Mouse (Mus musculus): ENCODE data around the gene Alox8. TPM values are rescaled to one million over a fixed set of nuclear protein-coding genes. Genes with fewer than 3 reads are reported as not detected.

Gene Alox8
- polyA plus RNA-seq, 1 experiment from 2014 or later, result 0.15 TPM

- Histone ChIP-seq H3K9me3 (ENCODE audit: control insufficient read depth, low read length) (no peaks in the 10 kb centered on the region), H3K27ac (ENCODE audit: low read length) (no peak overlapping the region), H3K4me2 (ENCODE audit: low read depth, low read length) (peak overlapping the region; percentile 47), H3K9ac (ENCODE audit: low read depth, low read length) (peak overlapping the region; percentile 27; the same call in 1 of the 2 replicates), H3K4me1 (ENCODE audit: control insufficient read depth, insufficient read depth, low read length) (peaks cover 5% of the 10 kb centered on the region; the same call in 1 of the 2 replicates), H3K4me3 (ENCODE audit: low read length) (peak overlapping the region; percentile 31), H3K36me3 (ENCODE audit: control insufficient read depth, insufficient read depth, low read length) (no peaks in the 10 kb centered on the region), H3K27me3 (replicated peaks; ENCODE audit: control insufficient read depth, insufficient read depth, low read length) (peaks cover 11% of the 10 kb centered on the region)
- ATAC-seq, result no peak
- 7% methylated on average over 5 of the region's 5 CpGs for WGBS
Measured at GRCm38 (mm10) chr11:69196766-69197165, 877 bp downstream of the Alox8 start.

GRCm38 (mm10) chr11:69192840-69193239 is 4.8 kb downstream of the Alox8 start:
- Histone ChIP-seq H3K9me3 (ENCODE audit: control insufficient read depth, low read length) (no peaks in the 10 kb centered on the region), H3K27me3 (replicated peaks; ENCODE audit: control insufficient read depth, insufficient read depth, low read length) (peaks cover 11% of the 10 kb centered on the region), H3K36me3 (ENCODE audit: control insufficient read depth, insufficient read depth, low read length) (no peaks in the 10 kb centered on the region), H3K4me1 (ENCODE audit: control insufficient read depth, insufficient read depth, low read length) (peaks cover 5% of the 10 kb centered on the region; the same call in 1 of the 2 replicates), H3K4me3 (ENCODE audit: low read length) (no peak overlapping the region), H3K27ac (ENCODE audit: low read length) (no peak overlapping the region), H3K9ac (ENCODE audit: low read depth, low read length) (no peak overlapping the region), H3K4me2 (ENCODE audit: low read depth, low read length) (no peak overlapping the region)
- 2% methylated on average over 1 of the region's 1 CpGs for WGBS
- no peak for ATAC-seq

GRCm38 (mm10) chr11:69185936-69186335 is 11.7 kb downstream of the Alox8 start:
- Histone ChIP-seq H3K27ac (ENCODE audit: low read length) (no peak overlapping the region), H3K27me3 (replicated peaks; ENCODE audit: control insufficient read depth, insufficient read depth, low read length) (no peaks in the 10 kb centered on the region), H3K9ac (ENCODE audit: low read depth, low read length) (no peak overlapping the region), H3K4me3 (ENCODE audit: low read length) (no peak overlapping the region), H3K36me3 (ENCODE audit: control insufficient read depth, insufficient read depth, low read length) (no peaks in the 10 kb centered on the region), H3K9me3 (ENCODE audit: control insufficient read depth, low read length) (no peaks in the 10 kb centered on the region), H3K4me1 (ENCODE audit: control insufficient read depth, insufficient read depth, low read length) (no peaks in the 10 kb centered on the region), H3K4me2 (ENCODE audit: low read depth, low read length) (no peak overlapping the region)
- WGBS, result 83% methylated on average over 6 of the region's 6 CpGs
- ATAC-seq, result no peak

GRCm38 (mm10) chr11:69185031-69185430 is 12.6 kb downstream of the Alox8 start:
- H3K4me1 ChIP-seq (ENCODE audit: control insufficient read depth, insufficient read depth, low read length), result no peaks in the 10 kb centered on the region
- no peak overlapping the region for H3K4me3 ChIP-seq (ENCODE audit: low read length)
- no peak overlapping the region for H3K4me2 ChIP-seq (ENCODE audit: low read depth, low read length)
- H3K9me3 ChIP-seq (ENCODE audit: control insufficient read depth, low read length), result no peaks in the 10 kb centered on the region
- no peaks in the 10 kb centered on the region for H3K36me3 ChIP-seq (ENCODE audit: control insufficient read depth, insufficient read depth, low read length)
- no peak for ATAC-seq
- no peak overlapping the region for H3K9ac ChIP-seq (ENCODE audit: low read depth, low read length)
- 88% methylated on average over 5 of the region's 5 CpGs for WGBS
- H3K27ac ChIP-seq (ENCODE audit: low read length), result no peak overlapping the region
- H3K27me3 ChIP-seq (replicated peaks; ENCODE audit: control insufficient read depth, insufficient read depth, low read length), result no peaks in the 10 kb centered on the region

GRCm38 (mm10) chr11:69180120-69180519 is 17.5 kb downstream of the Alox8 start:
- ATAC-seq, result no peak
- Histone ChIP-seq H3K4me1 (ENCODE audit: control insufficient read depth, insufficient read depth, low read length) (no peaks in the 10 kb centered on the region), H3K4me3 (ENCODE audit: low read length) (no peak overlapping the region), H3K27me3 (replicated peaks; ENCODE audit: control insufficient read depth, insufficient read depth, low read length) (no peaks in the 10 kb centered on the region), H3K9ac (ENCODE audit: low read depth, low read length) (no peak overlapping the region), H3K9me3 (ENCODE audit: control insufficient read depth, low read length) (no peaks in the 10 kb centered on the region), H3K27ac (ENCODE audit: low read length) (no peak overlapping the region), H3K36me3 (ENCODE audit: control insufficient read depth, insufficient read depth, low read length) (no peaks in the 10 kb centered on the region), H3K4me2 (ENCODE audit: low read depth, low read length) (no peak overlapping the region)
- WGBS, result 84% methylated on average over 4 of the region's 4 CpGs

GRCm38 (mm10) chr11:69179512-69179911 is 18.1 kb downstream of the Alox8 start:
- no peaks in the 10 kb centered on the region for H3K9me3 ChIP-seq (ENCODE audit: control insufficient read depth, low read length)
- no peak overlapping the region for H3K27ac ChIP-seq (ENCODE audit: low read length)
- H3K4me2 ChIP-seq (ENCODE audit: low read depth, low read length), result no peak overlapping the region
- WGBS, result 59% methylated on average over 3 of the region's 3 CpGs
- H3K4me3 ChIP-seq (ENCODE audit: low read length), result no peak overlapping the region
- no peak overlapping the region for H3K9ac ChIP-seq (ENCODE audit: low read depth, low read length)
- ATAC-seq, result no peak
- H3K4me1 ChIP-seq (ENCODE audit: control insufficient read depth, insufficient read depth, low read length), result no peaks in the 10 kb centered on the region
- no peaks in the 10 kb centered on the region for H3K27me3 ChIP-seq (replicated peaks; ENCODE audit: control insufficient read depth, insufficient read depth, low read length)
- no peaks in the 10 kb centered on the region for H3K36me3 ChIP-seq (ENCODE audit: control insufficient read depth, insufficient read depth, low read length)

GRCm38 (mm10) chr11:69178525-69178924 is 19.1 kb downstream of the Alox8 start:
- Histone ChIP-seq H3K9me3 (ENCODE audit: control insufficient read depth, low read length) (no peaks in the 10 kb centered on the region), H3K27ac (ENCODE audit: low read length) (no peak overlapping the region), H3K4me2 (ENCODE audit: low read depth, low read length) (no peak overlapping the region), H3K9ac (ENCODE audit: low read depth, low read length) (no peak overlapping the region), H3K4me1 (ENCODE audit: control insufficient read depth, insufficient read depth, low read length) (no peaks in the 10 kb centered on the region), H3K27me3 (replicated peaks; ENCODE audit: control insufficient read depth, insufficient read depth, low read length) (no peaks in the 10 kb centered on the region), H3K4me3 (ENCODE audit: low read length) (no peak overlapping the region), H3K36me3 (ENCODE audit: control insufficient read depth, insufficient read depth, low read length) (no peaks in the 10 kb centered on the region)
- WGBS, result 83% methylated on average over 3 of the region's 3 CpGs
- no peak for ATAC-seq

GRCm38 (mm10) chr11:69174722-69175121 is 22.9 kb downstream of the Alox8 start:
- H3K4me3 ChIP-seq (ENCODE audit: low read length), result no peak overlapping the region
- H3K4me2 ChIP-seq (ENCODE audit: low read depth, low read length), result no peak overlapping the region
- no peaks in the 10 kb centered on the region for H3K27me3 ChIP-seq (replicated peaks; ENCODE audit: control insufficient read depth, insufficient read depth, low read length)
- no peak for ATAC-seq
- H3K9ac ChIP-seq (ENCODE audit: low read depth, low read length), result no peak overlapping the region
- WGBS, result 84% methylated on average over 7 of the region's 7 CpGs
- no peak overlapping the region for H3K27ac ChIP-seq (ENCODE audit: low read length)
- no peaks in the 10 kb centered on the region for H3K36me3 ChIP-seq (ENCODE audit: control insufficient read depth, insufficient read depth, low read length)
- H3K4me1 ChIP-seq (ENCODE audit: control insufficient read depth, insufficient read depth, low read length), result no peaks in the 10 kb centered on the region
- H3K9me3 ChIP-seq (ENCODE audit: control insufficient read depth, low read length), result no peaks in the 10 kb centered on the region

- H3K4me1 ChIP-seq (ENCODE audit: control insufficient read depth, insufficient read depth, low read length), result no peaks in the 10 kb centered on the region
- no peak overlapping the region for H3K4me2 ChIP-seq (ENCODE audit: low read depth, low read length)
- H3K27me3 ChIP-seq (replicated peaks; ENCODE audit: control insufficient read depth, insufficient read depth, low read length), result no peaks in the 10 kb centered on the region
- no peaks in the 10 kb centered on the region for H3K36me3 ChIP-seq (ENCODE audit: control insufficient read depth, insufficient read depth, low read length)
- H3K9ac ChIP-seq (ENCODE audit: low read depth, low read length), result no peak overlapping the region
- H3K27ac ChIP-seq (ENCODE audit: low read length), result no peak overlapping the region
- no peak for ATAC-seq
- no peaks in the 10 kb centered on the region for H3K9me3 ChIP-seq (ENCODE audit: control insufficient read depth, low read length)
- no peak overlapping the region for H3K4me3 ChIP-seq (ENCODE audit: low read length)
- WGBS, result 86% methylated on average over 2 of the region's 2 CpGs
Measured at GRCm38 (mm10) chr11:69172606-69173005, 25.0 kb downstream of the Alox8 start.

GRCm38 (mm10) chr11:69171626-69172025 is 26.0 kb downstream of the Alox8 start:
- Histone ChIP-seq H3K4me3 (ENCODE audit: low read length) (no peak overlapping the region), H3K4me2 (ENCODE audit: low read depth, low read length) (no peak overlapping the region), H3K27ac (ENCODE audit: low read length) (no peak overlapping the region), H3K9ac (ENCODE audit: low read depth, low read length) (no peak overlapping the region), H3K27me3 (replicated peaks; ENCODE audit: control insufficient read depth, insufficient read depth, low read length) (no peaks in the 10 kb centered on the region), H3K36me3 (ENCODE audit: control insufficient read depth, insufficient read depth, low read length) (no peaks in the 10 kb centered on the region), H3K9me3 (ENCODE audit: control insufficient read depth, low read length) (no peaks in the 10 kb centered on the region), H3K4me1 (ENCODE audit: control insufficient read depth, insufficient read depth, low read length) (no peaks in the 10 kb centered on the region)
- ATAC-seq, result no peak
- WGBS, result 25% methylated on average over 7 of the region's 7 CpGs

Measured in intestine, embryonic 16.5 days (tissue).